Mouse (Mus musculus): Measurements from ENCODE around the gene Rnh1. TPM values are rescaled to one million over a fixed set of nuclear protein-coding genes. Genes with fewer than 3 reads are reported as not detected.

Gene Rnh1
- 38.6 and 38.8 TPM in 2 replicates for polyA plus RNA-seq (2012; rRNA removed)

DNA sequence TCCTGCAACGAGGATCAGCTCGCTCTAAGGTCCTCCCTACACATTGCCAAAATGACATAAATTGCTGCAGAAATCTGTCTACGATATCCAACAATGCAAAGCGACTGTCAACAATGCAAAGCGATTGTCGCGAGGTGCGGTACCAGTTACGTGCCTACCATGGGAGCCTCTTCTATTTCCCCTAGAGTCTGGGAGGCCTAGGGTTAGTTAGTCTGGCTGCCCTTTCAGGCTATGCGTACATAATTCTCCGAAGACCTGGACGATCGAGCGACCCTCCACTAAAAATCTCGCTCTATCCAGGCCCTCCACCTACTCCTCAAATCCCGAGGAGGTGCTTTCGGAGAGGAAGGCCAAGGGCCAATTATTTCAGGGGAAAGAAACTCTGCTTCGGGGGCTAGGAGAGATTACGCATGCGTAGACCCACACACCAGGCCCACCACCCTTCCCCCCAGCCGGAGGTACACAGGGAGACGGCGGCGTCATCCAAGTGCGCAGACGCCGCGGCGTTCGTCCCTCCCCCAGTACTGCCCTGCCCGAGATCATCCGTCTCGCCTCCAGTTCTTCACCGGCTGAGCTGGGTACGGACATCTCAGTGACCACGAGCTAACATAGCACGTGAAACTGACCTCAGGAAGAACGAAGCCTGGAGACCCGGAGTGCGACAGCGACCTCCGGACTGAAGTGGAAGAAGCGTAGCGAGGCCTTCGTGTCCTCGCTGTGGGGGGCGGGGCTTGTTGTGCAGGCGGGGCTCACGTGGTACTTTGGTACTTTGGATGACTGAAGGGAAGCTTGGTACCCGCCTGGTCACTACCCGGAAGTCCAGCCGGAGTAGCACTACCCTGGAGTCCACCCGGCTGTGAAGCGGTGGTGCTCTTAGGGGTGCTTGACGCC, at the start of gene Rnh1:
Gene Rnh1, minus strand, starts transcription at position 742 of the 891 bp plus-strand sequence.
- peaks cover 3% of the 10 kb centered on the region for H3K4me1 ChIP-seq (ENCODE audit: control insufficient read depth, insufficient read depth, low read length)
- H3K27ac ChIP-seq (ENCODE audit: insufficient read depth, low read length), result peak within 1 kb of the TSS; percentile 74
- TF ChIP-seq CTCF (IDR thresholded peaks at IDR 0.05; ENCODE audit: extremely low read depth, insufficient read depth, low read length) (no peak), POLR2A (IDR thresholded peaks at IDR 0.05; ENCODE audit: extremely low read depth, insufficient read depth, low read length) (peak; percentile 94)
- peak within 1 kb of the TSS; percentile 58 for H3K4me3 ChIP-seq (ENCODE audit: insufficient read depth, low read length)

DNA sequence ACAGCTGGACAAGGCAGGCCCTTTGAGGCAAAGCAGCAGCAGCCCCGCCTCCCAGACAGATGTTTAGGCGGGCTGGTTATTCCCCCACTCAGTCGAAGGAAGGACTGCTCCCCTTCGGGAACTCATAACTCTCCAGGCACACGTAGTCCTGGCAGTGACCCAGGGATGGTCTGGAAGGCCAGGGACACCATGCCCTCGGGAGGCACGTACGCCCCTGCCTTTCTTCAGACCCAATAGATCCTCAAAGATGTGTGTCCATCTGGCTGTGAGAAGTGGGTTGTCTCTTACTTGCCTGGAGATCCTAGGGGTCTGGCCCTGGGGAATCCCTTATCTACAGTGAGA, 49.4 kb upstream of the Rnh1 start:
- H3K4me3 ChIP-seq (ENCODE audit: insufficient read depth, low read length), result peak overlapping the region; percentile 32
- no peak overlapping the region for H3K27ac ChIP-seq (ENCODE audit: insufficient read depth, low read length)
- TF ChIP-seq CTCF (IDR thresholded peaks at IDR 0.05; ENCODE audit: extremely low read depth, insufficient read depth, low read length) (no peak), POLR2A (IDR thresholded peaks at IDR 0.05; ENCODE audit: extremely low read depth, insufficient read depth, low read length) (no peak)
- no peaks in the 10 kb centered on the region for H3K4me1 ChIP-seq (ENCODE audit: control insufficient read depth, insufficient read depth, low read length)

DNA sequence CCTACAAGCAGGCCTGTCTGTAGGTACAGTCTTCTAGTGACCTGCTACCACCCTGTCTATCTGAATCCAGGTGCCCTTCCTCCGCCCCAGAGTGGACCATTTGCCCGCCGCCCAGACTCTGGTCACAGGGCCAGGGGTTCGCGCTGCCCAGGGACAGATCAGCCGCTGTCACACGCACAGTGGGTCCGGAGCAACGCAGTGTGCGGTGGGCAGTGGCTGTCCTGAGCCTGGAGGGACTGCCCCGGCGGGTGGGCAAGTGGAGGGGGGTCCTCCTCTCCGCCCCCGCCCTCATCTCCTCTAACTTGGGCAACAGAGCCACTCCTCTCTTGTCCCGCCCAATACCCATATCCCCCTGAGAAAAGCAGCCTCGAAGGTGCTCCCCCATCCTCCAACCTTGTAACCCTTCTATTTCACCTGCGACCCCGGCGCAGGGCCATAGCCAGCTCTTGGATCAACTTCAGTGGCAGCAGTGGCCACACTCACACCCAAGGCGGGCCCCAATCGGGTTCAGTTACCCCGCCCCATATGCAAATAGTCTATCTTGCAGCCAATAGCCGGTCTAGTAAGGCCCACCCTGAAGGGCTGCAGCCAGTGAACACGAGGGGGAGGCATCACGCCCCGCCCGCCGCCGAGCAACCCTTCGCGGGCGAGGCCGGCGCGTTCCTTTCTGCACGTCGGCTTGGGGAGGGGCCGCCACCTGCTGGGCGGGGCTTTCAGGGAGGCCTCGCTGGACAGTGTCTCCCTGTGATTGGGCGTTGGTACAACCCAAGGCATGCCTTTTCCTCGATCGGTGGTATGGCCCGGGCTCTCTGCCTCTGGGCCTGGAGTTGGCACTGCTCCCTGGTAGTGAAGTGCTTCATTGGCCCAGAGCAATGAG, 48.8 kb upstream of the Rnh1 start:
- Histone ChIP-seq H3K27ac (ENCODE audit: insufficient read depth, low read length) (no peak overlapping the region), H3K4me3 (ENCODE audit: insufficient read depth, low read length) (peak overlapping the region; percentile 32), H3K4me1 (ENCODE audit: control insufficient read depth, insufficient read depth, low read length) (no peaks in the 10 kb centered on the region)
- TF ChIP-seq POLR2A (IDR thresholded peaks at IDR 0.05; ENCODE audit: extremely low read depth, insufficient read depth, low read length) (no peak), CTCF (IDR thresholded peaks at IDR 0.05; ENCODE audit: extremely low read depth, insufficient read depth, low read length) (no peak)

DNA sequence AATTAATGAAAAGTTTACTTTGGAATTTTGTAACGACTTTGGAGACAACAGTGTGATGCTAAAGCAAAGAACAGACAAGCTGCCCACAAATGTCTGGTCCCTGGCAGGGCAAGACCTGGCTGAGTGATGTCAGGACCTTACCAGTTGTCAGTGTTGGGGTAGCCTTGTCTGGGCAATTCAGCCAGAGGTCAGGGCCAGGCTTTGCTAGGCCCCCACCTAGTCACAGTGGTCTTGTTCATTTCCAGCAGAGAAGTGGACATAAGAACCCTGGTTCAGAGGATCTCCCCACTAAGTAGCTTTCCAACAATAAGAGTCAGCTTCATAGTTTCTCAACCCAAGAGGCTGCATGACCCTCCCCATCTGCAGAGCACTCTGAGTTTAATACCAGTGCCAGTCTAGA, 47.7 kb upstream of the Rnh1 start:
- no peak overlapping the region for H3K4me3 ChIP-seq (ENCODE audit: insufficient read depth, low read length)
- TF ChIP-seq CTCF (IDR thresholded peaks at IDR 0.05; ENCODE audit: extremely low read depth, insufficient read depth, low read length) (no peak), POLR2A (IDR thresholded peaks at IDR 0.05; ENCODE audit: extremely low read depth, insufficient read depth, low read length) (no peak)
- no peaks in the 10 kb centered on the region for H3K4me1 ChIP-seq (ENCODE audit: control insufficient read depth, insufficient read depth, low read length)
- no peak overlapping the region for H3K27ac ChIP-seq (ENCODE audit: insufficient read depth, low read length)

DNA sequence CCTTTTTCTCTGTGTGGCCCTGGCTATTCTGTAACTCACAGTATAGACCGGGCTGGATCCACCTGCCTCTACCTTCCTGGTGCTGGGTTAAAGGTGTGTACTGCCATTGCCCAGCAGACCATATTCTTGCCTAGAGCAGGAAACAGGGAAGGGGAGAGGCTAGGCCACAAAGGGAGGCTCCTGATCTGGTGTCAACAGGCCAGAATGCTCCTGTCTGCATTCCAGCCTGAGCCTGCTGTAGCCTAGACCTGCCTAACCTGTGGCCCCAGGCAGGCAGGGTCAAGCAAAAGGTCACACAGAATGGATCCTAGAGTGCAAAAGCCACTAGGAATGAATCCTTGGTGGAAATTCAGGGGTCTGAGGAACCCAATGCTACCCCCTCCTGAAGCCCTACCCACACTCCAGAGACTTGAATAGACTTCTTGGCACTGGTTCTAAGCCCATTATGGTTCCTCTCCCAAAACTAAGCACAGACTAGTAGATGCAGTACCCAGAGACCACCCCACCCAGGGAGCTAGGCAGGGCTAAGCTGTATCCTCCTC, 47.0 kb upstream of the Rnh1 start:
- TF ChIP-seq POLR2A (IDR thresholded peaks at IDR 0.05; ENCODE audit: extremely low read depth, insufficient read depth, low read length), result no peak
- no peak for TF ChIP-seq CTCF (IDR thresholded peaks at IDR 0.05; ENCODE audit: extremely low read depth, insufficient read depth, low read length)
- Histone ChIP-seq H3K4me3 (ENCODE audit: insufficient read depth, low read length) (no peak overlapping the region), H3K27ac (ENCODE audit: insufficient read depth, low read length) (no peak overlapping the region), H3K4me1 (ENCODE audit: control insufficient read depth, insufficient read depth, low read length) (no peaks in the 10 kb centered on the region; the same call in 1 of the 2 replicates)

DNA sequence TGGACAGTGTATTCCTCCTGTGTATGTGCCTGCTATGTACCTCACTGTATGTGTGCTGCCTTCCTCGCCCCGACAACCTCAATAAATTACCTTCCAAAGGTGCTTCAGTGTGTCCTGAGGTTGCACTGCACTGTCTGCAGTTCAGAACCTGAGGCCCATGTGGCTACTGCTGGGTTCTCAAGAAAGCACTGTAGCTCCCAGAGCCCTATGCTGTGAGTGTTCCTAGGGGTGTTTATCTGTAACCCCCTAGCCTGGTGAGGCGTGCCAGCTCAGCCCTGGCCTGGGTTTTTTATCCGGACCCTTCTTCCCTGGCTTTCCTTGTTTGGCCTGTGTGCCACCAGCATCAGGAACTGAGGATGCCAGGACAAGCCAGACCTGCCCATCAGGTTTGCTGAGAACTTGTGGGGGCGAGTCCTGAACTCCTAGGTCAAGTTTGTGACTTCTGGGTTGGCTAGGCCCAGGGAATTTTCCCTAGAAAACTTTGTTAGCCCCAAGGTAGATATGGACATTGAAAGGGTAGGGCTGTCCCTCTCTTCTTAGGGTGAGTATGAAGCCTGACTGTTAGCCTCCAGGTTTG, 46.0 kb upstream of the Rnh1 start:
- TF ChIP-seq CTCF (IDR thresholded peaks at IDR 0.05; ENCODE audit: extremely low read depth, insufficient read depth, low read length) (no peak), POLR2A (IDR thresholded peaks at IDR 0.05; ENCODE audit: extremely low read depth, insufficient read depth, low read length) (no peak)
- no peak overlapping the region for H3K4me3 ChIP-seq (ENCODE audit: insufficient read depth, low read length)
- no peaks in the 10 kb centered on the region; the same call in 1 of the 2 replicates for H3K4me1 ChIP-seq (ENCODE audit: control insufficient read depth, insufficient read depth, low read length)

DNA sequence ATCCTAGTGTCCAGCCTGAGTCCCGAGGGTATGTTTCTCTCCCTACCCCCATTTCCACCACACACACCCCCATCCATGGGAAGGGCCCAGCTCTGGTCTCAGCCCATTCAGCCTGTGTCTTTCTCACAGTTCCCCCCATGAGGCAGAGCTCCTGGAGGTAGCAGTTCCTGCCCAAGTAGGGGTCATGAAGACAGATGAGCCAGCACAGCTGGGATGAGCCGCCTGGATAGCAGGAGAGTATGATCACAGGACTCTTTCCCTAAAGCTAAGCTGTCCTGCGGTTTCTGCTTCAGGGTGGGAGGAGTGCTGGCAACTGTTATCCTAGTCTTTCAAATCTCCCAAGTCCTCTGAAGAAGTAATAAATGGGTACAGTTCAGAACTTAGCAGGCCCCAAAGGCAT, 45.5 kb upstream of the Rnh1 start:
- Histone ChIP-seq H3K4me1 (ENCODE audit: control insufficient read depth, insufficient read depth, low read length) (no peaks in the 10 kb centered on the region; the same call in 1 of the 2 replicates), H3K27ac (ENCODE audit: insufficient read depth, low read length) (no peak overlapping the region), H3K4me3 (ENCODE audit: insufficient read depth, low read length) (no peak overlapping the region)
- TF ChIP-seq CTCF (IDR thresholded peaks at IDR 0.05; ENCODE audit: extremely low read depth, insufficient read depth, low read length) (no peak), POLR2A (IDR thresholded peaks at IDR 0.05; ENCODE audit: extremely low read depth, insufficient read depth, low read length) (no peak)

More for the DNA sequence above, 46.0 kb upstream of the Rnh1 start:
- no peak overlapping the region for H3K27ac ChIP-seq (ENCODE audit: insufficient read depth, low read length)

DNA sequence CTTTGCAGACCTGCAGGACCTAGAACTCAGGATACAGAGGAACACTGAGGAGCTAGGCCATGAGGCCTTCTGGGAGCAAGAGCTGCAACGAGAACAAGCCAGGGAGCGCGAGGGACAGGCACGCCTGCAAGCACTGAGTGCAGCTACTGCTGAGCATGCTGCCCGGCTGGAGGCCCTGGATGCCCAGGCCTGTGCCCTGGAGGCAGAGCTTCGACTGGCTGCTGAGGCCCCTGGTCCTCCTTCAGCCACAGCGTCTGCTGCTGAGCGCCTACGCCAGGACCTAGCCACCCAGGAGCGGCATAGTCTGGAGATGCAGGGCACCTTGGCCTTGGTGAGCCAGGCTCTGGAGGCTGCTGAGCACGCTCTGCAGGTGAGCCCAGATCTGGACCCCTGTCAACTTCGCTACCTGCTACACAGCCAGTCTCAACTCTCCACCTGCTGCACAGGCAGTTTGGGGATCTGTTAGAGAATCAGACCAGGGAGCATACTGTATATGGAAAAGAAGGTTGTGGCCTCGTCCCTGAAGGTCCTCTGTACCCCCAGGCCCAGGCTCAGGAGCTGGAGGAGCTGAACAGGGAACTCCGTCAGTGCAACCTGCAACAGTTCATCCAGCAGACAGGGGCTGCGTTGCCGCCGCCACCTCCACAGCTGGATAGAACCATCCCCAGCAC, 44.8 kb upstream of the Rnh1 start:
- H3K4me3 ChIP-seq (ENCODE audit: insufficient read depth, low read length), result no peak overlapping the region
- no peak overlapping the region for H3K27ac ChIP-seq (ENCODE audit: insufficient read depth, low read length)
- TF ChIP-seq POLR2A (IDR thresholded peaks at IDR 0.05; ENCODE audit: extremely low read depth, insufficient read depth, low read length), result no peak
- no peak for TF ChIP-seq CTCF (IDR thresholded peaks at IDR 0.05; ENCODE audit: extremely low read depth, insufficient read depth, low read length)
- H3K4me1 ChIP-seq (ENCODE audit: control insufficient read depth, insufficient read depth, low read length), result no peaks in the 10 kb centered on the region; the same call in 1 of the 2 replicates

Measured in cortical plate, adult 2 months (tissue).